Mouse (Mus musculus): ENCODE results near the gene Smarcc2. TPM values are rescaled to one million over a fixed set of nuclear protein-coding genes. Genes with fewer than 3 reads are reported as not detected.
"Not testable (repeated sequence)": the region's sequence is repeated elsewhere in the genome, so short reads cannot be mapped to it uniquely, and the experiment has no call there.

Smarcc2 gene
- polyA plus RNA-seq, 1 experiment from 2014 or later, result 40.5 TPM

DNA sequence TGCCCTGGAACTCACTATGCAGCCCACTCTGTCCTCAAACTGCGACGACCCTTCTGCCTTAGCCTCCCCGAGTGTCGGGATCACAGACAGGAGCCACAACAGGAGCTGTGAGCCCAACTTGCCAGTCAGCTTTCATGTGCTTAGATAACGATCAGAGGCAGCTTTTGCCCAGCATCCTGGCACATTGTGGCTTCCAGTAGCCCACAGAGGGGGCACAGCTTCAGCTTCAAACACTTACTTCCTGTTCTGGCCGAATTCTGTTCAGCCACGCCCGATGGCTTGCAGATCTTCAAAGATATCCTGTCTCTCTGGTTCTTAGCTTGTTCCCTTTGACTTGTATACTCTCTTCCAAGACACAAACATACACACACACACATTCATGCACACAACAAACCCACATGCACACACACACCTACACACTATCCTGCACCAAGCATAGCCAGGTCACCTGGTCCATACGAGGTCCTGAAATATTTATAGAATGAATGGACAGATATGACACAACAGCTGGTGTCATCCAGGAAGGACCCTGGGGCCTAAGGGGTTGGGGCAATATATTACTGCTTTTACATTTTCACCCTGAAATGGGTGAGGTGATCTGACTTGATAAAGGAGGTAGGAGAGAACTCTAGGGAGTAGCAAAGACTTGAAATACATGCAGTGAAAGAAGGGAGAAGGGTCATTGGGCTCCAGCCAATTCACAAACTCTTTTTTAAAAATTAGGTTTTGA lies 45.8 kb downstream of the Smarcc2 start:
- whole genome bisulfite sequencing, result 72% methylated on average over 9 of the region's 9 CpGs
- Histone ChIP-seq H3K9ac (ENCODE audit: low read depth, low read length) (no peak overlapping the region), H3K27ac (no peak overlapping the region; the same call in 1 of the 2 replicates)

DNA sequence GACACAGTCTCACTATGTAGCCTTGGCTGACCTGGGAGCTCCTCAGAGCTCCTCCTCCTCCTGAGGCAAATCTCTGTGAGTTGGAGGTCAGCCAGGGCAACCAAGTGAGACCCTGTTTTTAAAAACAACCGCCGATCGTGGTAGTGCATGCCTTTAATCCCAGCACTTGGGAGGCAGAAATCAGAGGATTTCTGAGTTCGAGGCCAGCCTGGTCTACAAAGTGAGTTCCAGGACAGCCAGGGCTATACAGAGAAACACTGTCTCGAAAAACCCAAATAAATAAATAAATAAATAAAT lies 46.3 kb downstream of the Smarcc2 start:
- 65% methylated on average over 5 of the region's 5 CpGs for WGBS

More for the DNA sequence above, 45.8 kb downstream of the Smarcc2 start:
- no peak for TF ChIP-seq CTCF (IDR thresholded peaks at IDR 0.05; ENCODE audit: low read depth)
- ATAC-seq (replicated peaks; ENCODE audit: low FRiP score, low read depth) (no peak), DNase-seq (ENCODE audit: low spot score) (no peak)
- Histone ChIP-seq H3K27me3 (ENCODE audit: insufficient read depth, low read length) (no peaks in the 10 kb centered on the region), H3K4me1 (replicated peaks; ENCODE audit: insufficient read depth, low read length) (0 out of 2 replicates have a peak, but pooled peaks cover 8% of the 10 kb centered on the region), H3K4me3 (replicated peaks; ENCODE audit: low read depth, low read length) (no peak overlapping the region), H3K4me2 (ENCODE audit: low read length) (no peak overlapping the region), H3K9me3 (replicated peaks; ENCODE audit: low read length) (no peaks in the 10 kb centered on the region), H3K36me3 (ENCODE audit: insufficient read depth, low read length) (no peaks in the 10 kb centered on the region)

DNA sequence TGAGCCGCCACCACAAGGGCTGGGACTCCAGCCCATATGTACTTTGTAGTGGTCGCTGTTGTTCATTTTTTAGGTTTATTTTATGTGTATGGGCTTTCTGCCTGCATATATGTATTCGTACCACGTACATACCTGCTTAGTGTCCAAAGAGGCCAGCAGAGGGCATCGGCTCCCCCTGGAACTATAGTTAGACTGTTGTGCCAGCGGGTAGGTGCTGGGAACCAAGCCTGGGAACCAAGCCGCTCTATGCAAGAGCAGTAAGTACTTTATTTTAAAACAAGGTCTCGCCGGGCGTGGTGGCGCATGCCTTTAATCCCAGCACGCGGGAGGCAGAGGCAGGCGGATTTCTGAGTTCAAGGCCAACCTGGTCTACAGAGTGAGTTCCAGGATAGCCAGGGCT lies 46.9 kb downstream of the Smarcc2 start:
- H3K4me2 ChIP-seq (ENCODE audit: low read length), result no peak overlapping the region
- no peak overlapping the region for H3K9ac ChIP-seq (ENCODE audit: low read depth, low read length)
- no peaks in the 10 kb centered on the region for H3K36me3 ChIP-seq (ENCODE audit: insufficient read depth, low read length)
- DNase-seq (ENCODE audit: low spot score), result no peak
- no peaks in the 10 kb centered on the region for H3K9me3 ChIP-seq (replicated peaks; ENCODE audit: low read length)
- no peaks in the 10 kb centered on the region for H3K27me3 ChIP-seq (ENCODE audit: insufficient read depth, low read length)
- no peak overlapping the region for H3K4me3 ChIP-seq (replicated peaks; ENCODE audit: low read depth, low read length)
- ATAC-seq (replicated peaks; ENCODE audit: low FRiP score, low read depth), result no peak
- peak; percentile 25; the same call in 1 of the 2 replicates for TF ChIP-seq CTCF (IDR thresholded peaks at IDR 0.05; ENCODE audit: low read depth)
- 96% methylated on average over 14 of the region's 14 CpGs for WGBS
- no peak overlapping the region for H3K27ac ChIP-seq
- H3K4me1 ChIP-seq (replicated peaks; ENCODE audit: insufficient read depth, low read length), result 0 out of 2 replicates have a peak, but pooled peaks cover 8% of the 10 kb centered on the region

More for the DNA sequence above, 46.3 kb downstream of the Smarcc2 start:
- not testable (repeated sequence) for H3K4me1 ChIP-seq (replicated peaks; ENCODE audit: insufficient read depth, low read length); ATAC-seq (replicated peaks; ENCODE audit: low FRiP score, low read depth); H3K4me3 ChIP-seq (replicated peaks; ENCODE audit: low read depth, low read length); H3K27ac ChIP-seq; H3K9me3 ChIP-seq (replicated peaks; ENCODE audit: low read length); DNase-seq (ENCODE audit: low spot score); H3K4me2 ChIP-seq (ENCODE audit: low read length); H3K27me3 ChIP-seq (ENCODE audit: insufficient read depth, low read length); H3K36me3 ChIP-seq (ENCODE audit: insufficient read depth, low read length); H3K9ac ChIP-seq (ENCODE audit: low read depth, low read length)

DNA sequence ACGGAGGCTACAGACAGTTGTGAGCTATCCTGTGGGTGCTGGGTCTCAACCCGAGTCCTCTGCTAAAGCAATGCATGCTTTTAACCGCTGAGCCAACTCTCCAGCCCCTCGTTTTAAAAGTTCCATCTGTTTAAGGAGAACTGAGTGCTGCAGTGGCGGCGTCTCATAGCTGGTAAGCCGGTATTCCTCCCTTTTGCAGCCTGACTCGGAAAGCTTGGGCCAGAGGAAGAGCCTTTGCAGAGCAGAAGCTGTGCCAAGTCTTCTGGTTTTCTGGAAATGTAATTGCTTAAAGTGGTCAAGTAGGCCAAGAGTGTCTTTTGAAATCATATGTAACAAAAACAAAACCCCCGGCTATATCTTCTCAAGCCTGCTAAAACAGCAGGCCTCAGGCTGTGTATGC lies 49.2 kb downstream of the Smarcc2 start:
- Histone ChIP-seq H3K27me3 (ENCODE audit: insufficient read depth, low read length) (no peaks in the 10 kb centered on the region), H3K9ac (ENCODE audit: low read depth, low read length) (no peak overlapping the region), H3K9me3 (replicated peaks; ENCODE audit: low read length) (no peaks in the 10 kb centered on the region), H3K27ac (no peak overlapping the region), H3K4me1 (replicated peaks; ENCODE audit: insufficient read depth, low read length) (0 out of 2 replicates have a peak, but pooled peaks cover 8% of the 10 kb centered on the region), H3K4me2 (ENCODE audit: low read length) (no peak overlapping the region), H3K36me3 (ENCODE audit: insufficient read depth, low read length) (peaks cover 7% of the 10 kb centered on the region; the same call in 1 of the 2 replicates), H3K4me3 (replicated peaks; ENCODE audit: low read depth, low read length) (no peak overlapping the region)
- DNase-seq (ENCODE audit: low spot score) (no peak), ATAC-seq (replicated peaks; ENCODE audit: low FRiP score, low read depth) (no peak)
- 69% methylated on average over 9 of the region's 9 CpGs for WGBS
- no peak for TF ChIP-seq CTCF (IDR thresholded peaks at IDR 0.05; ENCODE audit: low read depth)

DNA sequence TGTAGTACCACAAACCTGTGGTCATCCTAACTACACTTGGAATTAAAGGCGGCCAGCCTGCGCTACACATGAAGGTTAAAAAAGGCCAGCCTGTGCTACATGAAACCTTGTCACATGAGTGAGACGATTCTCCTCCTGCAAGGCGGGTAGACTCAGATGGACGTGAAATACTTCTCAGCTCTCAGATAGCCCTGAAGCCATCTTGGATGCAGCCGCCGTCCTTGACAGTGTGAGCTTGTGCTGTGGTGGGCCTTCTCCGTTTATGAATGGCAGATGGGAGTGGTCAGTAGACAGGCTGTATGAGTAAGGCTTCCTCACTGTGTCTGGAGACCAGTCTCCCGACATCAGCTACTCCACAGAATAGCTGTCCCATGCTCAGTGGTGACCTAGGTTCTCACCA lies 50.2 kb downstream of the Smarcc2 start:
- Histone ChIP-seq H3K27ac (no peak overlapping the region), H3K27me3 (ENCODE audit: insufficient read depth, low read length) (no peaks in the 10 kb centered on the region), H3K9ac (ENCODE audit: low read depth, low read length) (no peak overlapping the region), H3K36me3 (ENCODE audit: insufficient read depth, low read length) (peaks cover 9% of the 10 kb centered on the region; the same call in 1 of the 2 replicates), H3K4me2 (ENCODE audit: low read length) (no peak overlapping the region), H3K4me1 (replicated peaks; ENCODE audit: insufficient read depth, low read length) (0 out of 2 replicates have a peak, but pooled peaks cover 8% of the 10 kb centered on the region), H3K4me3 (replicated peaks; ENCODE audit: low read depth, low read length) (no peak overlapping the region), H3K9me3 (replicated peaks; ENCODE audit: low read length) (no peaks in the 10 kb centered on the region)
- 90% methylated on average over 9 of the region's 9 CpGs for WGBS
- DNase-seq (ENCODE audit: low spot score) (no peak), ATAC-seq (replicated peaks; ENCODE audit: low FRiP score, low read depth) (no peak)
- no peak for TF ChIP-seq CTCF (IDR thresholded peaks at IDR 0.05; ENCODE audit: low read depth)

DNA sequence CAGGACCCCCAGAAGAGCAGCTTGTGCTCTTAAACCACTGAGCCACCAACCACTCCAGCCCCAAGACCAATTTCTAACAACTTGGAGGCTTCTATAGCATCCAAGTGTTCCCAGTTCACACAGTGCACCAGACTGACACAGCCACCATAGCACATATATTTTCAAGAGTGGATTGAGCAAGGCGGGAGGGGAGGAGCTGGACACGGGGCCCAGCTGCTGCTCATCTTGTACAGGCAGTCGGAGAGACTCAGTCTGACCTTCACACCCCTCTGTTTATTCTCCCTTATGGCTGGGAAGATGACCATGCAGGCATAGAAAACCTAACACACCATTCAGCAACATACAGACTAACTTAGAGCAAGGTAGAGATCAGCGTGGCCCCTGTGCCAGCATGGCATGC lies 50.8 kb downstream of the Smarcc2 start:
- no peaks in the 10 kb centered on the region for H3K9me3 ChIP-seq (replicated peaks; ENCODE audit: low read length)
- no peak overlapping the region for H3K4me2 ChIP-seq (ENCODE audit: low read length)
- no peak for TF ChIP-seq CTCF (IDR thresholded peaks at IDR 0.05; ENCODE audit: low read depth)
- H3K27me3 ChIP-seq (ENCODE audit: insufficient read depth, low read length), result no peaks in the 10 kb centered on the region
- 66% methylated on average over 4 of the region's 4 CpGs for WGBS
- H3K4me3 ChIP-seq (replicated peaks; ENCODE audit: low read depth, low read length), result no peak overlapping the region
- no peak for ATAC-seq (replicated peaks; ENCODE audit: low FRiP score, low read depth)
- peaks cover 9% of the 10 kb centered on the region; the same call in 1 of the 2 replicates for H3K36me3 ChIP-seq (ENCODE audit: insufficient read depth, low read length)
- peak; percentile 52 for DNase-seq (ENCODE audit: low spot score)
- H3K4me1 ChIP-seq (replicated peaks; ENCODE audit: insufficient read depth, low read length), result 0 out of 2 replicates have a peak, but pooled peaks cover 5% of the 10 kb centered on the region
- no peak overlapping the region for H3K9ac ChIP-seq (ENCODE audit: low read depth, low read length)
- H3K27ac ChIP-seq, result no peak overlapping the region
